Mouse (Mus musculus): ENCODE measurements around the gene Gtse1. TPM values are rescaled to one million over a fixed set of nuclear protein-coding genes. Genes with fewer than 3 reads are reported as not detected.
"Not testable (repeated sequence)": the region's sequence is repeated elsewhere in the genome, so short reads cannot be mapped to it uniquely, and the experiment has no call there.

Gtse1 gene
- polyA plus RNA-seq, 1 experiment from 2014 or later = 23.2 TPM

GRCm38 (mm10) chr15:85831954-85832590, 27.5 kb upstream of the Gtse1 start, which contains the start of gene Ttc38:
Gene Ttc38, plus strand, starts transcription at chr15:85832306.
- ChIA-PET POLR2A (interaction anchor here (1.3 kb wide), 1 partner anchor 20 kb away, joined by 3 read pairs; the partner anchor contains the start of gene Cdpf1), CTCF (no interaction called here)
- no peak for TF ChIP-seq CTCF (IDR thresholded peaks at IDR 0.05)
- DNase-seq (ENCODE audit: low read depth, low spot score) = no peak
- in situ Hi-C loops (cut with MboI; ENCODE audit: low pct_unique_long_range_greater_than_20kb) = no loop called here
- peak; percentile 41 for ATAC-seq
- H3K27me3 ChIP-seq = peaks cover 3% of the 10 kb centered on the region

- POLR2A ChIA-PET = interaction anchor here (1.3 kb wide), 1 partner anchor 21 kb away, joined by 3 read pairs; the partner anchor contains the start of gene Cdpf1
- no peak for TF ChIP-seq CTCF (IDR thresholded peaks at IDR 0.05)
- CTCF ChIA-PET = no interaction called here
- DNase-seq (ENCODE audit: low read depth, low spot score) (no peak), ATAC-seq (no peak)
- in situ Hi-C loops (cut with MboI; ENCODE audit: low pct_unique_long_range_greater_than_20kb) = no loop called here
- H3K27me3 ChIP-seq = no peaks in the 10 kb centered on the region
Measured at GRCm38 (mm10) chr15:85832599-85832998, 26.9 kb upstream of the Gtse1 start.

- ChIA-PET CTCF (interaction anchor here (0.9 to 2.2 kb wide), 2 partner anchors 17 to 32 kb away, joined by 3 to 7 read pairs; no protein-coding TSS in a partner anchor), POLR2A (no interaction called here)
- ATAC-seq (no peak), DNase-seq (ENCODE audit: low read depth, low spot score) (no peak)
- TF ChIP-seq CTCF (IDR thresholded peaks at IDR 0.05) = no peak
- H3K27me3 ChIP-seq = no peaks in the 10 kb centered on the region
- in situ Hi-C loops (cut with MboI; ENCODE audit: low pct_unique_long_range_greater_than_20kb) = no loop called here
Measured at GRCm38 (mm10) chr15:85835335-85835734, 24.2 kb upstream of the Gtse1 start.

- DNase-seq (ENCODE audit: low read depth, low spot score) (no peak), ATAC-seq (no peak)
- CTCF ChIA-PET = no interaction called here
- in situ Hi-C loops (cut with MboI; ENCODE audit: low pct_unique_long_range_greater_than_20kb) = no loop called here
- no peaks in the 10 kb centered on the region for H3K27me3 ChIP-seq
- POLR2A ChIA-PET = no interaction called here
- no peak for TF ChIP-seq CTCF (IDR thresholded peaks at IDR 0.05)
Measured at GRCm38 (mm10) chr15:85836887-85837286, 22.7 kb upstream of the Gtse1 start.

GRCm38 (mm10) chr15:85840983-85841382, 18.6 kb upstream of the Gtse1 start:
- in situ Hi-C loops (cut with MboI; ENCODE audit: low pct_unique_long_range_greater_than_20kb) = no loop called here
- peak; percentile 78 for TF ChIP-seq CTCF (IDR thresholded peaks at IDR 0.05)
- POLR2A ChIA-PET = no interaction called here
- no peak for ATAC-seq
- no peaks in the 10 kb centered on the region for H3K27me3 ChIP-seq
- CTCF ChIA-PET = interaction anchor here (2.3 to 3.6 kb wide), 2 partner anchors 27 to 128 kb away, joined by 6 to 13 read pairs; no protein-coding TSS in a partner anchor
- no peak for DNase-seq (ENCODE audit: low read depth, low spot score)

GRCm38 (mm10) chr15:85841796-85842360, 17.7 kb upstream of the Gtse1 start:
- H3K27me3 ChIP-seq = no peaks in the 10 kb centered on the region
- in situ Hi-C loops (cut with MboI; ENCODE audit: low pct_unique_long_range_greater_than_20kb) = no loop called here
- no peak for DNase-seq (ENCODE audit: low read depth, low spot score)
- CTCF ChIA-PET = interaction anchor here (0.9 to 3.6 kb wide), 3 partner anchors 14 to 129 kb away, joined by 3 to 13 read pairs (median 6); no protein-coding TSS in a partner anchor
- POLR2A ChIA-PET = no interaction called here
- ATAC-seq = no peak
- TF ChIP-seq CTCF (IDR thresholded peaks at IDR 0.05) = no peak

GRCm38 (mm10) chr15:85845071-85845470, 14.5 kb upstream of the Gtse1 start:
- CTCF ChIA-PET = no interaction called here
- no peaks in the 10 kb centered on the region for H3K27me3 ChIP-seq

GRCm38 (mm10) chr15:85851656-85852392, 7.7 kb upstream of the Gtse1 start:
- CTCF ChIA-PET = no interaction called here
- POLR2A ChIA-PET = no interaction called here
- in situ Hi-C loops (cut with MboI; ENCODE audit: low pct_unique_long_range_greater_than_20kb) = no loop called here
- H3K27me3 ChIP-seq = no peaks in the 10 kb centered on the region
- DNase-seq (ENCODE audit: low read depth, low spot score) = no peak
- no peak for TF ChIP-seq CTCF (IDR thresholded peaks at IDR 0.05)
- ATAC-seq = no peak

More at GRCm38 (mm10) chr15:85845071-85845470, 14.5 kb upstream of the Gtse1 start:
- ATAC-seq (no peak), DNase-seq (ENCODE audit: low read depth, low spot score) (no peak)
- in situ Hi-C loops (cut with MboI; ENCODE audit: low pct_unique_long_range_greater_than_20kb) = no loop called here
- no peak for TF ChIP-seq CTCF (IDR thresholded peaks at IDR 0.05)
- POLR2A ChIA-PET = no interaction called here

GRCm38 (mm10) chr15:85858980-85859489, 510 bp upstream of the Gtse1 start:
- POLR2A ChIA-PET = interaction anchor here (0.9 to 1.1 kb wide), 2 partner anchors 20 to 254 kb away, joined by 3 read pairs; partner anchors contain the start of gene Trmu
- in situ Hi-C loops (cut with MboI; ENCODE audit: low pct_unique_long_range_greater_than_20kb) = no loop called here
- ATAC-seq = peak; percentile 23
- DNase-seq (ENCODE audit: low read depth, low spot score) = no peak
- no peak for TF ChIP-seq CTCF (IDR thresholded peaks at IDR 0.05)
- H3K27me3 ChIP-seq = no peaks in the 10 kb centered on the region
- CTCF ChIA-PET = interaction anchor here (2.5 kb wide), 1 partner anchor 9 kb away, joined by 11 read pairs; no protein-coding TSS in a partner anchor

- POLR2A ChIA-PET; H3K27me3 ChIP-seq; ATAC-seq; DNase-seq (ENCODE audit: low read depth, low spot score); CTCF ChIA-PET: not testable (repeated sequence)
- in situ Hi-C loops (cut with MboI; ENCODE audit: low pct_unique_long_range_greater_than_20kb) = loop anchor here (5.0 kb wide), 2 partner anchors 149 to 254 kb away; no protein-coding TSS in a partner anchor
Measured at GRCm38 (mm10) chr15:85865913-85866312, 6.4 kb downstream of the Gtse1 start.
